Mouse (Mus musculus) E14TG2a.4 (cell line): ENCODE data around the gene Mettl15.

Source experiments
- CTCF ChIP-seq: conservative IDR thresholded peaks from 2 replicates; pipeline ENCODE4 v1.5.1; 2014; ENCODE audit warnings: low read length
- POU5F1 ChIP-seq: IDR thresholded peaks from 2 replicates; pipeline ENCODE4 v1.6.1; 2014; ENCODE audit warnings: low read length, borderline replicate concordance

DNA sequence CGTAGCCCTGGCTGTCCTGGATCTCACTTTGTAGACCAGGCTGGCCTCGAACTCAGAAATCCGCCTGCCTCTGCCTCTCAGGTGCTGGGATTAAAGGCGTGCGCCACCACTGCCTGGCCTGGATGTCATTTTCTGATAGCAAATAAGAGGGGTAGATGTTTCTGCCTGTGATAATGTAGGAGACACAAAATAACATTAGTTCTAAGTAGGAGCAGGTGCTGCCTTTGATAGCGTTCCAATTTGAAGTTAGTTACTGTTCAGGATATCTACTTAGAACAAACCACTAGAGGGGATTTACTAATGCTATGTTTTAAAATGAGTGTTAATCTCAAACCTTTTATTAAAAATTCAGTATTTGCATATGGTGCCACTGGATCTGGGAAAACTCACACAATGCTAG is 8.8 kb upstream of the Mettl15 start:
- no peak for TF ChIP-seq CTCF
- no peak for TF ChIP-seq POU5F1
